Mouse (Mus musculus): ENCODE measurements around the gene Fli1. TPM values are rescaled to one million over a fixed set of nuclear protein-coding genes. Genes with fewer than 3 reads are reported as not detected.

Gene Fli1
- total and polyA plus RNA-seq, 3 experiments, result 3.4 to 27.0 (median 5.8) TPM

- no peak for TF ChIP-seq TAL1 (conservative IDR thresholded peaks at IDR 0.05; ENCODE audit: low read depth, low read length)
- TF ChIP-seq GATA2 (IDR thresholded peaks at IDR 0.05; ENCODE audit: borderline replicate concordance, low read depth, low read length), result no peak
- no peak for TF ChIP-seq CTCF (IDR thresholded peaks at IDR 0.05; ENCODE audit: low read depth, low read length)
- no peak for TF ChIP-seq GATA1 (IDR thresholded peaks at IDR 0.05; ENCODE audit: borderline replicate concordance, low read length)
- no peak for TF ChIP-seq POLR2AphosphoS5 (IDR thresholded peaks at IDR 0.05; ENCODE audit: insufficient replicate concordance, low read depth, low read length)
- ATAC-seq (ENCODE audit: extremely low read depth, insufficient number of reproducible peaks, low FRiP score, poor library complexity, severe bottlenecking) (no peak), DNase-seq (ENCODE audit: low spot score) (no peak)
- H3K4me3 ChIP-seq (ENCODE audit: low read depth, low read length), result no peak overlapping the region
- H3K27me3 ChIP-seq (ENCODE audit: insufficient read depth, low read length), result peaks cover 2% of the 10 kb centered on the region; the same call in 1 of the 2 replicates
- peaks cover 4% of the 10 kb centered on the region; the same call in 1 of the 2 replicates for H3K9me3 ChIP-seq (replicated peaks)
- no peaks in the 10 kb centered on the region for H3K36me3 ChIP-seq (replicated peaks)
- no peaks in the 10 kb centered on the region for H3K4me1 ChIP-seq (ENCODE audit: insufficient read depth, low read depth, low read length)
Observed at GRCm38 (mm10) chr9:32487401-32487800, 55.3 kb downstream of the Fli1 start.

DNA sequence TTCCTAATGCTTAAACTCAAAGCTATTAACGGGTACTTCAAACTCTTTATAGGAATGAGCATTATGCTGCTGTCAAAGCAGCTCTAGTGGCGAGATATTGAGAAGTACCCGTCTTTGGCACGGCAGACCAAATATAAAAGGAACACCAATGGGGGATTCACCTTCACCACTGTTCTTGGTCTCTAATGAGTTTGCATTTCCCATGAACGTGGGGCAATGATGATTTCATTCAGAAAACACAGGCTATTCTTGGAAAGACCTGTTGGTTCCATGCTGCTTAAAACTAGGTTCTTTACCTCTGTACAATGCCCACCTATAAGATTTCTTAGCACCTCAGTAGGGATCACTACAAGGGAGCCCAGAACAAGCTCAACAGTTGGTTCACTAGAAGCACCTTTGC, 62.2 kb downstream of the Fli1 start:
- DNase-seq (ENCODE audit: low spot score) (no peak), ATAC-seq (ENCODE audit: extremely low read depth, insufficient number of reproducible peaks, low FRiP score, poor library complexity, severe bottlenecking) (no peak)
- Histone ChIP-seq H3K36me3 (replicated peaks) (no peaks in the 10 kb centered on the region), H3K9me3 (replicated peaks) (peaks cover 7% of the 10 kb centered on the region), H3K27me3 (ENCODE audit: insufficient read depth, low read length) (no peaks in the 10 kb centered on the region; the same call in 1 of the 2 replicates), H3K4me3 (ENCODE audit: low read depth, low read length) (no peak overlapping the region), H3K4me1 (ENCODE audit: insufficient read depth, low read depth, low read length) (no peaks in the 10 kb centered on the region)
- TF ChIP-seq POLR2AphosphoS5 (IDR thresholded peaks at IDR 0.05; ENCODE audit: insufficient replicate concordance, low read depth, low read length), result no peak
- no peak for TF ChIP-seq GATA1 (IDR thresholded peaks at IDR 0.05; ENCODE audit: borderline replicate concordance, low read length)
- no peak for TF ChIP-seq TAL1 (conservative IDR thresholded peaks at IDR 0.05; ENCODE audit: low read depth, low read length)
- TF ChIP-seq CTCF (IDR thresholded peaks at IDR 0.05; ENCODE audit: low read depth, low read length), result no peak
- no peak for TF ChIP-seq GATA2 (IDR thresholded peaks at IDR 0.05; ENCODE audit: borderline replicate concordance, low read depth, low read length)

DNA sequence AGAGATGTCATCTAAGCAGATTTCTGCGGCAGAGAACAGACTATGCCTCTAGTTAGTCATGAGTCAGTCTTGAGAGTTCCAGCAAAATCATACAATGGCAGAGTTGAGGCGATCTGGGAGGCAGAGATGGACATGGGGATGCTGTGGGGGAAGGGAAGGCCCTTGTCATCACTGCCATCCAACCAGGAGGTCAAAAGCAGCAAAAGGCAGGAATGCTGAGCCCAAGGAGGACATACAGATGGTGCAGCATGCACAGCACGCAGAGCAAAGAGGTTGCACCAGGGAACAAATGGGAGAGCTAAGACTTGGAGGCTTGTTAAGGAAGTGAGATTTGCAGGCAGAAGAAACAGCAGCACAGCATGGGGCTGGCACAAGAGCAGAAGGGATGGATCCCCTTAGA, 63.9 kb downstream of the Fli1 start:
- no peaks in the 10 kb centered on the region for H3K36me3 ChIP-seq (replicated peaks)
- H3K9me3 ChIP-seq (replicated peaks), result peaks cover 7% of the 10 kb centered on the region
- TF ChIP-seq GATA2 (IDR thresholded peaks at IDR 0.05; ENCODE audit: borderline replicate concordance, low read depth, low read length) (no peak), TAL1 (conservative IDR thresholded peaks at IDR 0.05; ENCODE audit: low read depth, low read length) (no peak), CTCF (IDR thresholded peaks at IDR 0.05; ENCODE audit: low read depth, low read length) (no peak), GATA1 (IDR thresholded peaks at IDR 0.05; ENCODE audit: borderline replicate concordance, low read length) (no peak), POLR2AphosphoS5 (IDR thresholded peaks at IDR 0.05; ENCODE audit: insufficient replicate concordance, low read depth, low read length) (no peak)
- H3K4me1 ChIP-seq (ENCODE audit: insufficient read depth, low read depth, low read length), result no peaks in the 10 kb centered on the region
- no peaks in the 10 kb centered on the region; the same call in 1 of the 2 replicates for H3K27me3 ChIP-seq (ENCODE audit: insufficient read depth, low read length)
- H3K4me3 ChIP-seq (ENCODE audit: low read depth, low read length), result no peak overlapping the region
- ATAC-seq (ENCODE audit: extremely low read depth, insufficient number of reproducible peaks, low FRiP score, poor library complexity, severe bottlenecking), result no peak
- no peak for DNase-seq (ENCODE audit: low spot score)

- no peak for TF ChIP-seq TAL1 (conservative IDR thresholded peaks at IDR 0.05; ENCODE audit: low read depth, low read length)
- DNase-seq (ENCODE audit: low spot score) (no peak), ATAC-seq (ENCODE audit: extremely low read depth, insufficient number of reproducible peaks, low FRiP score, poor library complexity, severe bottlenecking) (no peak)
- Histone ChIP-seq H3K27me3 (ENCODE audit: insufficient read depth, low read length) (no peaks in the 10 kb centered on the region; the same call in 1 of the 2 replicates), H3K36me3 (replicated peaks) (no peaks in the 10 kb centered on the region), H3K4me3 (ENCODE audit: low read depth, low read length) (no peak overlapping the region), H3K9me3 (replicated peaks) (peaks cover 7% of the 10 kb centered on the region), H3K4me1 (ENCODE audit: insufficient read depth, low read depth, low read length) (no peaks in the 10 kb centered on the region)
Observed at GRCm38 (mm10) chr9:32478087-32478486, 64.6 kb downstream of the Fli1 start.

GRCm38 (mm10) chr9:32476604-32477003, 66.1 kb downstream of the Fli1 start:
- TF ChIP-seq POLR2AphosphoS5 (IDR thresholded peaks at IDR 0.05; ENCODE audit: insufficient replicate concordance, low read depth, low read length) (no peak), GATA2 (IDR thresholded peaks at IDR 0.05; ENCODE audit: borderline replicate concordance, low read depth, low read length) (no peak), GATA1 (IDR thresholded peaks at IDR 0.05; ENCODE audit: borderline replicate concordance, low read length) (no peak), CTCF (IDR thresholded peaks at IDR 0.05; ENCODE audit: low read depth, low read length) (no peak), TAL1 (conservative IDR thresholded peaks at IDR 0.05; ENCODE audit: low read depth, low read length) (no peak)
- no peak; the same call in 1 of the 2 replicates for ATAC-seq (ENCODE audit: extremely low read depth, insufficient number of reproducible peaks, low FRiP score, poor library complexity, severe bottlenecking)
- no peaks in the 10 kb centered on the region for H3K36me3 ChIP-seq (replicated peaks)

GRCm38 (mm10) chr9:32474621-32475390, 67.9 kb downstream of the Fli1 start:
- no peak for ATAC-seq (ENCODE audit: extremely low read depth, insufficient number of reproducible peaks, low FRiP score, poor library complexity, severe bottlenecking)
- H3K27me3 ChIP-seq (ENCODE audit: insufficient read depth, low read length), result no peaks in the 10 kb centered on the region; the same call in 1 of the 2 replicates
- TF ChIP-seq GATA2 (IDR thresholded peaks at IDR 0.05; ENCODE audit: borderline replicate concordance, low read depth, low read length) (no peak), POLR2AphosphoS5 (IDR thresholded peaks at IDR 0.05; ENCODE audit: insufficient replicate concordance, low read depth, low read length) (no peak), GATA1 (IDR thresholded peaks at IDR 0.05; ENCODE audit: borderline replicate concordance, low read length) (no peak), TAL1 (conservative IDR thresholded peaks at IDR 0.05; ENCODE audit: low read depth, low read length) (no peak), CTCF (IDR thresholded peaks at IDR 0.05; ENCODE audit: low read depth, low read length) (no peak)
- no peaks in the 10 kb centered on the region for H3K36me3 ChIP-seq (replicated peaks)
- no peaks in the 10 kb centered on the region for H3K4me1 ChIP-seq (ENCODE audit: insufficient read depth, low read depth, low read length)
- DNase-seq (ENCODE audit: low spot score), result no peak
- no peaks in the 10 kb centered on the region; the same call in 1 of the 2 replicates for H3K9me3 ChIP-seq (replicated peaks)
- no peak overlapping the region for H3K4me3 ChIP-seq (ENCODE audit: low read depth, low read length)

More at GRCm38 (mm10) chr9:32476604-32477003, 66.1 kb downstream of the Fli1 start:
- Histone ChIP-seq H3K4me1 (ENCODE audit: insufficient read depth, low read depth, low read length) (no peaks in the 10 kb centered on the region), H3K27me3 (ENCODE audit: insufficient read depth, low read length) (no peaks in the 10 kb centered on the region; the same call in 1 of the 2 replicates), H3K9me3 (replicated peaks) (peaks cover 3% of the 10 kb centered on the region; the same call in 1 of the 2 replicates), H3K4me3 (ENCODE audit: low read depth, low read length) (no peak overlapping the region)
- no peak for DNase-seq (ENCODE audit: low spot score)
